Mouse (Mus musculus) liver, embryonic 16.5 days (tissue): Measurements from ENCODE around the gene Cish. TPM values are rescaled to one million over a fixed set of nuclear protein-coding genes. Genes with fewer than 3 reads are reported as not detected.

ENCODE experiments used
- ATAC-seq: fragments of 200-750 bp; cut with Nextera tagmentation; 2 replicates; pipeline ENCODE4 v1.8.0; 2017; ENCODE audit warnings: low read depth, mild to moderate bottlenecking, moderate number of reproducible peaks, moderate library complexity
- H3K27ac ChIP-seq: fragments of 300-500 bp; sonication (generic); 2 replicates; pipeline ENCODE4 v1.5.1; 2014; ENCODE audit warnings: mild to moderate bottlenecking, low read length
- H3K27me3 ChIP-seq: fragments of 300-500 bp; sonication (generic); 2 replicates; pipeline ENCODE4 v1.6.1; 2014; ENCODE audit warnings: low read depth, low read length, mixed read lengths; ENCODE audit not compliant: control insufficient read depth, insufficient read depth
- H3K36me3 ChIP-seq: fragments of 300-500 bp; sonication (generic); 2 replicates; pipeline ENCODE4 v1.6.1; 2014; ENCODE audit warnings: mild to moderate bottlenecking; ENCODE audit not compliant: control insufficient read depth, insufficient read depth
- H3K4me1 ChIP-seq: fragments of 300-500 bp; sonication (generic); 2 replicates; pipeline ENCODE4 v1.6.1; 2014; ENCODE audit warnings: low read depth, low read length, mixed read lengths; ENCODE audit not compliant: control insufficient read depth
- H3K4me2 ChIP-seq: fragments of 300-500 bp; sonication (generic); 2 replicates; pipeline ENCODE4 v1.6.1; 2014; ENCODE audit warnings: low read depth, low read length, mixed read lengths
- H3K4me3 ChIP-seq: fragments of 300-500 bp; sonication (generic); 2 replicates; pipeline ENCODE4 v1.5.1; 2014; ENCODE audit warnings: low read depth, mild to moderate bottlenecking, low read length
- H3K9ac ChIP-seq: fragments of 300-500 bp; sonication (generic); 2 replicates; pipeline ENCODE4 v1.6.1; 2014; ENCODE audit warnings: low read depth, low read length
- H3K9me3 ChIP-seq: fragments of 300-500 bp; sonication (generic); replicated peaks from 2 replicates; pipeline ENCODE4 v1.6.1; 2016; ENCODE audit warnings: low read length; ENCODE audit not compliant: control insufficient read depth
- WGBS: fragments of 180-500 bp; shearing (Covaris S2); extraction: QIAGEN DNeasy Blood & Tissue Kit; methylation state at CpG from one replicate; pipeline ENCODE4 v1.1.7; 2014; ENCODE audit not compliant: insufficient replicate concordance; 5-methylcytosine and 5-hydroxymethylcytosine counted together
- polyA plus RNA-seq: library from polyadenylated mRNA; unstranded; fragments of >200 nt; fragmentation: Nextera tagmentation; extraction: Ambion mirVana; gene quantifications from 2 replicates; pipeline ENCODE4 v1.2.1, GENCODE M21; 2015

The Cish gene
- polyA plus RNA-seq, 1 experiment from 2014 or later, result 10.7 TPM

- no peaks in the 10 kb centered on the region for H3K27me3 ChIP-seq
Observed at GRCm38 (mm10) chr9:107260429-107260828, 35.4 kb upstream of the Cish start.

GRCm38 (mm10) chr9:107260836-107261235 is 35.0 kb upstream of the Cish start:
- H3K4me2 ChIP-seq, result no peak overlapping the region
- H3K9ac ChIP-seq, result no peak overlapping the region
- ATAC-seq, result no peak
- no peaks in the 10 kb centered on the region for H3K36me3 ChIP-seq
- no peak overlapping the region for H3K27ac ChIP-seq
- H3K9me3 ChIP-seq, result no peaks in the 10 kb centered on the region
- no peak overlapping the region for H3K4me3 ChIP-seq
- H3K4me1 ChIP-seq, result no peaks in the 10 kb centered on the region
- H3K27me3 ChIP-seq, result no peaks in the 10 kb centered on the region
- WGBS, result 23% methylated on average over 8 of the region's 8 CpGs

More at GRCm38 (mm10) chr9:107260429-107260828, 35.4 kb upstream of the Cish start:
- Histone ChIP-seq H3K4me2 (no peak overlapping the region), H3K9ac (no peak overlapping the region), H3K4me3 (no peak overlapping the region), H3K36me3 (no peaks in the 10 kb centered on the region), H3K4me1 (no peaks in the 10 kb centered on the region), H3K27ac (no peak overlapping the region), H3K9me3 (no peaks in the 10 kb centered on the region)
- 50% methylated on average over 2 of the region's 2 CpGs for WGBS
- ATAC-seq, result no peak

GRCm38 (mm10) chr9:107261792-107262191 is 34.0 kb upstream of the Cish start:
- Histone ChIP-seq H3K36me3 (no peaks in the 10 kb centered on the region), H3K4me3 (no peak overlapping the region), H3K9me3 (no peaks in the 10 kb centered on the region), H3K27me3 (no peaks in the 10 kb centered on the region), H3K4me1 (no peaks in the 10 kb centered on the region), H3K4me2 (no peak overlapping the region), H3K27ac (no peak overlapping the region), H3K9ac (no peak overlapping the region)
- no peak for ATAC-seq
- 61% methylated on average over 6 of the region's 6 CpGs for WGBS

GRCm38 (mm10) chr9:107262375-107262774 is 33.5 kb upstream of the Cish start:
- Histone ChIP-seq H3K9me3 (no peaks in the 10 kb centered on the region), H3K27ac (no peak overlapping the region), H3K4me2 (no peak overlapping the region), H3K36me3 (no peaks in the 10 kb centered on the region), H3K4me3 (no peak overlapping the region), H3K27me3 (no peaks in the 10 kb centered on the region), H3K4me1 (no peaks in the 10 kb centered on the region), H3K9ac (no peak overlapping the region)
- no peak for ATAC-seq
- 73% methylated on average over 7 of the region's 7 CpGs for WGBS

GRCm38 (mm10) chr9:107263912-107264311 is 31.9 kb upstream of the Cish start:
- no peak for ATAC-seq
- no peaks in the 10 kb centered on the region for H3K4me1 ChIP-seq
- no peak overlapping the region for H3K4me2 ChIP-seq
- H3K9me3 ChIP-seq, result no peaks in the 10 kb centered on the region
- 63% methylated on average over 5 of the region's 5 CpGs for WGBS
- no peak overlapping the region for H3K27ac ChIP-seq
- no peak overlapping the region for H3K9ac ChIP-seq
- H3K4me3 ChIP-seq, result no peak overlapping the region
- H3K27me3 ChIP-seq, result no peaks in the 10 kb centered on the region
- no peaks in the 10 kb centered on the region for H3K36me3 ChIP-seq

GRCm38 (mm10) chr9:107264731-107265130 is 31.1 kb upstream of the Cish start:
- Histone ChIP-seq H3K4me1 (no peaks in the 10 kb centered on the region), H3K4me3 (no peak overlapping the region), H3K27ac (no peak overlapping the region), H3K27me3 (no peaks in the 10 kb centered on the region), H3K9ac (no peak overlapping the region), H3K9me3 (no peaks in the 10 kb centered on the region), H3K4me2 (no peak overlapping the region), H3K36me3 (no peaks in the 10 kb centered on the region)
- no peak for ATAC-seq
- WGBS, result 48% methylated on average over 3 of the region's 3 CpGs

- no peak overlapping the region for H3K27ac ChIP-seq
- H3K9me3 ChIP-seq, result no peaks in the 10 kb centered on the region
- peaks cover 8% of the 10 kb centered on the region for H3K4me1 ChIP-seq
- no peak for ATAC-seq
- no peaks in the 10 kb centered on the region for H3K27me3 ChIP-seq
- no peak overlapping the region for H3K4me2 ChIP-seq
- H3K9ac ChIP-seq, result no peak overlapping the region
- 26% methylated on average over 1 of the region's 1 CpGs for WGBS
- no peak overlapping the region for H3K4me3 ChIP-seq
- no peaks in the 10 kb centered on the region for H3K36me3 ChIP-seq
Observed at GRCm38 (mm10) chr9:107267028-107267427, 28.8 kb upstream of the Cish start.

- Histone ChIP-seq H3K36me3 (no peaks in the 10 kb centered on the region), H3K9me3 (no peaks in the 10 kb centered on the region), H3K27me3 (no peaks in the 10 kb centered on the region), H3K9ac (no peak overlapping the region), H3K27ac (no peak overlapping the region), H3K4me3 (no peak overlapping the region), H3K4me1 (peaks cover 12% of the 10 kb centered on the region), H3K4me2 (no peak overlapping the region)
- 24% methylated on average over 4 of the region's 4 CpGs for WGBS
- no peak for ATAC-seq
Observed at GRCm38 (mm10) chr9:107267721-107268402, 28.0 kb upstream of the Cish start.

- H3K4me1 ChIP-seq, result peaks cover 12% of the 10 kb centered on the region
Observed at GRCm38 (mm10) chr9:107269772-107270171, 26.1 kb upstream of the Cish start.

More at GRCm38 (mm10) chr9:107269772-107270171, 26.1 kb upstream of the Cish start:
- H3K36me3 ChIP-seq, result no peaks in the 10 kb centered on the region
- 41% methylated on average over 1 of the region's 1 CpGs for WGBS
- H3K27ac ChIP-seq, result no peak overlapping the region
- H3K9ac ChIP-seq, result no peak overlapping the region
- no peak overlapping the region for H3K4me2 ChIP-seq
- no peak for ATAC-seq
- H3K27me3 ChIP-seq, result no peaks in the 10 kb centered on the region
- no peaks in the 10 kb centered on the region for H3K9me3 ChIP-seq
- H3K4me3 ChIP-seq, result no peak overlapping the region
